Mouse (Mus musculus) small intestine, adult 2 months (tissue): ENCODE measurements around the gene Ttk. TPM values are rescaled to one million over a fixed set of nuclear protein-coding genes. Genes with fewer than 3 reads are reported as not detected.

Source experiments
- H3K27ac ChIP-seq: fragments of 200-500 bp; 2 replicates; pipeline ENCODE4 v1.5.1; 2012; ENCODE audit warnings: low read depth, low read length, control low read depth, inconsistent platforms; ENCODE audit not compliant: insufficient read depth
- H3K27me3 ChIP-seq: fragments of 200-500 bp; 2 replicates; pipeline ENCODE4 v1.6.1; 2012; ENCODE audit warnings: mild to moderate bottlenecking, moderate library complexity, low read length, inconsistent platforms; ENCODE audit not compliant: control insufficient read depth, insufficient read depth
- H3K36me3 ChIP-seq: fragments of 200-500 bp; 2 replicates; pipeline ENCODE4 v1.6.1; 2012; ENCODE audit warnings: mild to moderate bottlenecking, low read length, control low read depth, inconsistent platforms; ENCODE audit not compliant: control insufficient read depth, insufficient read depth
- H3K4me1 ChIP-seq: fragments of 200-500 bp; 2 replicates; pipeline ENCODE4 v1.6.1; 2012; ENCODE audit warnings: low read length, inconsistent platforms, mixed read lengths; ENCODE audit not compliant: control insufficient read depth, insufficient read depth, insufficient read length
- H3K4me3 ChIP-seq: fragments of 200-500 bp; 2 replicates; pipeline ENCODE4 v1.5.1; 2012; ENCODE audit warnings: low read depth, mild to moderate bottlenecking, control low read depth, inconsistent platforms, low read length, moderate library complexity
- CTCF ChIP-seq: fragments of 200-500 bp; IDR thresholded peaks from 2 replicates; pipeline ENCODE4 v1.5.1; 2012; ENCODE audit warnings: low read depth, mild to moderate bottlenecking, control low read depth, inconsistent platforms, low read length, moderate library complexity, mixed read lengths; ENCODE audit not compliant: insufficient replicate concordance, insufficient read length; ENCODE audit errors: extremely low read depth
- POLR2A ChIP-seq: fragments of 200-500 bp; IDR thresholded peaks from 2 replicates; pipeline ENCODE4 v1.6.1; 2012; ENCODE audit warnings: low read depth, mild to moderate bottlenecking, control low read depth, inconsistent platforms, low read length, moderate library complexity
- WGBS: fragments of 180-500 bp; shearing (Covaris S2); methylation state at CpG from one replicate; pipeline ENCODE4 v1.1.7; 2018; 5-methylcytosine and 5-hydroxymethylcytosine counted together
- polyA plus RNA-seq: library from polyadenylated mRNA; depleted of rRNA; stranded (reverse); fragments of >200 nt; gene quantifications from 2 replicates; pipeline ENCODE4 v1.2.3, GENCODE M21; 2012; rRNA removed

Gene Ttk
- polyA plus RNA-seq, 1 experiment: 0.47 TPM

GRCm38 (mm10) chr9:83893767-83894330, 59.4 kb downstream of the Ttk start:
- Histone ChIP-seq H3K4me3 (no peak overlapping the region), H3K27ac (no peak overlapping the region), H3K27me3 (no peaks in the 10 kb centered on the region), H3K4me1 (no peaks in the 10 kb centered on the region), H3K36me3 (no peaks in the 10 kb centered on the region)
- WGBS: 63% methylated on average over 4 of the region's 4 CpGs
- no peak for TF ChIP-seq CTCF
- no peak for TF ChIP-seq POLR2A

- WGBS: 77% methylated on average over 2 of the region's 2 CpGs
- H3K4me3 ChIP-seq: no peak overlapping the region
- TF ChIP-seq POLR2A (no peak), CTCF (no peak)
Observed at GRCm38 (mm10) chr9:83902086-83902485, 67.6 kb downstream of the Ttk start.

GRCm38 (mm10) chr9:83905820-83906219, 71.3 kb downstream of the Ttk start:
- H3K36me3 ChIP-seq: no peaks in the 10 kb centered on the region
- H3K27ac ChIP-seq: no peak overlapping the region

More at GRCm38 (mm10) chr9:83902086-83902485, 67.6 kb downstream of the Ttk start:
- Histone ChIP-seq H3K27me3 (no peaks in the 10 kb centered on the region), H3K27ac (no peak overlapping the region), H3K4me1 (no peaks in the 10 kb centered on the region), H3K36me3 (no peaks in the 10 kb centered on the region)

GRCm38 (mm10) chr9:83907017-83907416, 72.5 kb downstream of the Ttk start:
- H3K4me3 ChIP-seq: no peak overlapping the region
- no peak for TF ChIP-seq CTCF

More at GRCm38 (mm10) chr9:83905820-83906219, 71.3 kb downstream of the Ttk start:
- H3K4me3 ChIP-seq: no peak overlapping the region
- no peaks in the 10 kb centered on the region for H3K27me3 ChIP-seq
- no peak for TF ChIP-seq CTCF
- no peak for TF ChIP-seq POLR2A
- no peaks in the 10 kb centered on the region for H3K4me1 ChIP-seq
- WGBS: 35% methylated on average over 4 of the region's 4 CpGs

GRCm38 (mm10) chr9:83909836-83910235, 75.3 kb downstream of the Ttk start:
- H3K4me1 ChIP-seq: no peaks in the 10 kb centered on the region
- no peak overlapping the region for H3K27ac ChIP-seq
- no peaks in the 10 kb centered on the region for H3K27me3 ChIP-seq
- H3K36me3 ChIP-seq: no peaks in the 10 kb centered on the region
- H3K4me3 ChIP-seq: no peak overlapping the region
- TF ChIP-seq POLR2A: no peak
- TF ChIP-seq CTCF: no peak
- 79% methylated on average over 2 of the region's 2 CpGs for WGBS

More at GRCm38 (mm10) chr9:83907017-83907416, 72.5 kb downstream of the Ttk start:
- Histone ChIP-seq H3K27me3 (no peaks in the 10 kb centered on the region), H3K36me3 (no peaks in the 10 kb centered on the region), H3K4me1 (no peaks in the 10 kb centered on the region), H3K27ac (no peak overlapping the region)
- 66% methylated on average over 3 of the region's 3 CpGs for WGBS

- TF ChIP-seq POLR2A: no peak
- WGBS: 82% methylated on average over 2 of the region's 2 CpGs
Observed at GRCm38 (mm10) chr9:83910926-83911325, 76.4 kb downstream of the Ttk start.

More at GRCm38 (mm10) chr9:83910926-83911325, 76.4 kb downstream of the Ttk start:
- Histone ChIP-seq H3K4me1 (no peaks in the 10 kb centered on the region), H3K27me3 (no peaks in the 10 kb centered on the region), H3K27ac (no peak overlapping the region), H3K4me3 (no peak overlapping the region), H3K36me3 (no peaks in the 10 kb centered on the region)

Other genes starting within 250 kb of the Ttk start
- 0.70 and 0.96 TPM in 2 replicates for gene Elovl4, start 28.4 kb upstream of the Ttk start, polyA plus RNA-seq
- gene Bckdhb, start 90.5 kb downstream of the Ttk start, polyA plus RNA-seq: 2.3 and 3.2 TPM in 2 replicates